Mouse (Mus musculus) midbrain, embryonic 10.5 days (tissue): Measurements from ENCODE around the gene Lysmd2. TPM values are rescaled to one million over a fixed set of nuclear protein-coding genes. Genes with fewer than 3 reads are reported as not detected.

Experiments used
- DNase-seq: peaks from one replicate; pipeline ENCODE4 v3.0.0-alpha.2; 2017; ENCODE audit warnings: low spot score
- H3K27ac ChIP-seq: fragments of 300-500 bp; sonication (generic); replicated peaks from 2 replicates; pipeline ENCODE4 v1.5.1; 2016; ENCODE audit warnings: mild to moderate bottlenecking
- H3K27me3 ChIP-seq: fragments of 300-500 bp; sonication (generic); 2 replicates; pipeline ENCODE4 v1.6.1; 2016; ENCODE audit warnings: low read depth, mild to moderate bottlenecking; ENCODE audit not compliant: poor library complexity, severe bottlenecking
- H3K36me3 ChIP-seq: fragments of 300-500 bp; sonication (generic); 2 replicates; pipeline ENCODE4 v1.6.1; 2016; ENCODE audit warnings: mild to moderate bottlenecking, moderate library complexity
- H3K4me1 ChIP-seq: fragments of 300-500 bp; sonication (generic); 2 replicates; pipeline ENCODE4 v1.6.1; 2016
- H3K4me3 ChIP-seq: fragments of 300-500 bp; sonication (generic); 2 replicates; pipeline ENCODE4 v1.5.1; 2016; ENCODE audit warnings: mild to moderate bottlenecking, moderate library complexity
- H3K9me3 ChIP-seq: fragments of 300-500 bp; sonication (generic); replicated peaks from 2 replicates; pipeline ENCODE4 v1.6.1; 2016; ENCODE audit warnings: mild to moderate bottlenecking
- WGBS: fragments of 180-500 bp; shearing (Covaris S2); methylation state at CpG from one replicate; pipeline ENCODE4 v1.1.7; 2016; 5-methylcytosine and 5-hydroxymethylcytosine counted together
- polyA plus RNA-seq: library from polyadenylated mRNA; unstranded; fragments of >200 nt; fragmentation: Nextera tagmentation; extraction: Ambion mirVana; gene quantifications from 2 replicates; pipeline ENCODE4 v1.2.1, GENCODE M21; 2016

Gene Lysmd2
- polyA plus RNA-seq, 1 experiment from 2014 or later, result 12.1 TPM

DNA sequence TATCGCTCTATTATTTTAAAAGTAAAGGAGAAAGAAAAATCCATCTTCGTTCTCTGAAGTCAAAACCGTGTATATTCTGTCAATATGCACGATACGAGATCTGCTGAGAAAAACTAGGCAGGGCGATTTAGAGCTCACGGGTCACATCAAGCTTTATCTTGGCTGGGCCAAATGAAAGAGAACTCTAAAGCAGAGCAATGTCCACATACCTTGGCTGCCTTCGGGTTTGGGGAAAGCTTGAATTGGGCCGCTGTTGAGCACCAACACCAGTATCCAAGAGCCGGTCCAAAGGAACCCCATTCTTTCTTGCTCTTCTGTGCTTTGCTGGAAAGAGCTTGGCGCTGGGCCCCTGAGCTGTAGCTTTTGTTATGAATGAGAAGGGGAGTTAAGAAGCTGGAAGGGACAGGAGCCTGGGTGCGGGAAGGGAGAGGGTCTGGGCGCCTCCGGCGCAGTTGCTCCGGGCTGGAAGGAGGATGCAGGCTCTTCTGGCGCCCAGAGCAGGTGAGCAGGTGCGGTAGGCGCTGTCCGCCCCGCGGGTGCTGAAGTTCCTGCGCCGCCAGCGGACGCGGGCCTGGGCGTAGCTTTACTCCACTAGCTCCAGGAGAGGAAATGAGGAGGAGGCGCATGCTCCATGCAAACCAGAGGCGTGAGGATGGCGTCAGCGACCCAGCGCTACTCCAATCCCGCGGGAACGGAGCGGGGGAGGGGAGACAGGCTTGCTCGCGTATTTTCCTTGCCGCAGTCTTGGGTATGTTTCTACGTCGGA lies 58.1 kb downstream of the Lysmd2 start, which contains the start of gene Scg3:
Gene Scg3 (minus strand): TSS at position 631 of the 766 bp plus-strand sequence.
- peaks cover 2% of the 10 kb centered on the region; the same call in 1 of the 2 replicates for H3K36me3 ChIP-seq
- H3K4me3 ChIP-seq, result peak within 1 kb of the TSS; percentile 64
- DNase-seq, result peak; percentile 91
- peak within 1 kb of the TSS; percentile 85 for H3K27ac ChIP-seq
- whole genome bisulfite sequencing, result 7% methylated on average over 42 of the region's 42 CpGs
- H3K9me3 ChIP-seq, result no peaks in the 10 kb centered on the region
- peaks cover 17% of the 10 kb centered on the region for H3K4me1 ChIP-seq
- H3K27me3 ChIP-seq, result no peaks in the 10 kb centered on the region

DNA sequence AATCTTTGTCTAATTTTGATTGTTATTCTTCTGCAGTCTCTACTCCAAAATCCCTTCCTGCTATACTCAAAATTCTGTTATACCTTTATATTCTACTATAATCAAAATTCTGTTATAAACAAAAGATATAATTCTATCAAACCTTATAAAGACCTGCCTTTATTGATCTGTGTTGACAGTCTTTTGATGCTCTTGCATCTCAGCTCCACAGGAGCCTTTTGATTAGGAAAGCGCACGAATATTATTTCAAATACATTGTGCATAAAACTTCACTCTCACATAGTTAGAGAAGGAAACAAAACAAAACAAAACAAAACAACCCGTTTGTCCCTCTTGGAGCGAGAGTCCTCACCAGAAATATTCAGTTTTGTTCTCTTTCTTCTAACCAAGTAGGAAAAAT lies 58.8 kb downstream of the Lysmd2 start:
- no peak for DNase-seq
- peak overlapping the region; percentile 85 for H3K27ac ChIP-seq

DNA sequence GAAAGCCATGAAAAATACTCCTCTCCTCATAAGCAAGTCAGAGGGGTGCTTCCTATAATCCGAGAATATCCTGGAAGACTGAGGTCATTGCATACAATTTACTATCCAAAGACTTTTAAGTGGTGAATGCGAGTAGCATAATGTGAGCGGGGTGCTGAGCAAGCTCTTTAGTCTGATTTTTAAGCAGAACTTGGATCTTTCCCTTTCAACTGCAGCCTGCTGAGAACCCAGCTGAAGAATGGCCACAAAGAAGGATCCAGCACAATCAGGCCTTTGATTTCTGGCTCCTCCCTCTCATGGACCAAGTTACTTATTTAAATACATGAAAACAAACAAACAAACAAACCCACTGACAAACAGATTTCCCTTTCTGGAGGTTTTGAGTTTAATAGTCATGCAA lies 59.2 kb downstream of the Lysmd2 start:
- Histone ChIP-seq H3K4me3 (no peak overlapping the region; the same call in 1 of the 2 replicates), H3K4me1 (peaks cover 17% of the 10 kb centered on the region), H3K9me3 (peaks cover 9% of the 10 kb centered on the region), H3K36me3 (no peaks in the 10 kb centered on the region; the same call in 1 of the 2 replicates), H3K27me3 (no peaks in the 10 kb centered on the region), H3K27ac (no peak overlapping the region)
- no peak for DNase-seq
- WGBS, result 71% methylated on average over 3 of the region's 3 CpGs

More for the DNA sequence above, 58.8 kb downstream of the Lysmd2 start:
- H3K9me3 ChIP-seq, result peaks cover 4% of the 10 kb centered on the region; the same call in 1 of the 2 replicates
- H3K4me1 ChIP-seq, result peaks cover 17% of the 10 kb centered on the region
- H3K4me3 ChIP-seq, result peak overlapping the region; percentile 64
- no peaks in the 10 kb centered on the region; the same call in 1 of the 2 replicates for H3K36me3 ChIP-seq
- no peaks in the 10 kb centered on the region for H3K27me3 ChIP-seq
- WGBS, result 64% methylated on average over 4 of the region's 4 CpGs

Other genes starting within 250 kb of the Lysmd2 start
- gene Mapk6, start 215.7 kb upstream of the Lysmd2 start, polyA plus RNA-seq, result 138 and 156 TPM in 2 replicates
- gene Leo1, start 184.2 kb upstream of the Lysmd2 start, polyA plus RNA-seq, result 49.4 and 52.3 TPM in 2 replicates
- 90.8 and 95.5 TPM in 2 replicates for gene Tmod3, start 66.1 kb upstream of the Lysmd2 start, polyA plus RNA-seq
- 39.1 and 52.2 TPM in 2 replicates for gene Tmod2, start 14.4 kb upstream of the Lysmd2 start, polyA plus RNA-seq
- gene Scg3, start 58.3 kb downstream of the Lysmd2 start, polyA plus RNA-seq, result 25.3 and 45.8 TPM in 2 replicates
- 3.1 and 4.8 TPM in 2 replicates for gene Bmp5, start 149.6 kb downstream of the Lysmd2 start, polyA plus RNA-seq